Mouse (Mus musculus) heart, embryonic 13.5 days (tissue): ENCODE measurements around the gene Ank2. TPM values are rescaled to one million over a fixed set of nuclear protein-coding genes. Genes with fewer than 3 reads are reported as not detected.

Experiments
- ATAC-seq: fragments of 200-750 bp; cut with Nextera tagmentation; 2 replicates; pipeline ENCODE4 v1.8.0; 2017; ENCODE audit warnings: moderate TSS enrichment; ENCODE audit not compliant: insufficient number of reproducible peaks, low FRiP score, low TSS enrichment; ENCODE audit errors: extremely low read depth
- H3K27ac ChIP-seq: fragments of 300-500 bp; sonication (generic); replicated peaks from 2 replicates; pipeline ENCODE4 v1.5.1; 2015; ENCODE audit warnings: moderate library complexity, mild to moderate bottlenecking, inconsistent platforms
- H3K27me3 ChIP-seq: fragments of 300-500 bp; sonication (generic); replicated peaks from 2 replicates; pipeline ENCODE4 v1.6.1; 2015; ENCODE audit warnings: mild to moderate bottlenecking, inconsistent platforms
- H3K36me3 ChIP-seq: fragments of 300-500 bp; sonication (generic); 2 replicates; pipeline ENCODE4 v1.6.1; 2015; ENCODE audit warnings: mild to moderate bottlenecking, inconsistent platforms
- H3K4me1 ChIP-seq: fragments of 300-500 bp; sonication (generic); 2 replicates; pipeline ENCODE4 v1.6.1; 2015; ENCODE audit warnings: inconsistent platforms
- H3K4me2 ChIP-seq: fragments of 300-500 bp; sonication (generic); 2 replicates; pipeline ENCODE4 v1.6.1; 2015; ENCODE audit warnings: inconsistent platforms, mild to moderate bottlenecking, moderate library complexity
- H3K4me3 ChIP-seq: fragments of 300-500 bp; sonication (generic); 2 replicates; pipeline ENCODE4 v1.5.1; 2015; ENCODE audit warnings: moderate library complexity, mild to moderate bottlenecking, inconsistent platforms
- H3K9ac ChIP-seq: fragments of 300-500 bp; sonication (generic); 2 replicates; pipeline ENCODE4 v1.6.1; 2015; ENCODE audit warnings: inconsistent platforms, mild to moderate bottlenecking, moderate library complexity
- H3K9me3 ChIP-seq: fragments of 300-500 bp; sonication (generic); 2 replicates; pipeline ENCODE4 v1.6.1; 2016; ENCODE audit warnings: inconsistent platforms
- WGBS: fragments of 180-500 bp; shearing (Covaris S2); methylation state at CpG from one replicate; pipeline ENCODE4 v1.1.7; 2015; ENCODE audit warnings: mixed read lengths; 5-methylcytosine and 5-hydroxymethylcytosine counted together
- polyA plus RNA-seq: library from polyadenylated mRNA; unstranded; fragments of >200 nt; fragmentation: Nextera tagmentation; extraction: Ambion mirVana; gene quantifications from 2 replicates; pipeline ENCODE4 v1.2.1, GENCODE M21; 2015

Ank2 gene
- polyA plus RNA-seq, 1 experiment from 2014 or later, result 27.6 TPM

DNA sequence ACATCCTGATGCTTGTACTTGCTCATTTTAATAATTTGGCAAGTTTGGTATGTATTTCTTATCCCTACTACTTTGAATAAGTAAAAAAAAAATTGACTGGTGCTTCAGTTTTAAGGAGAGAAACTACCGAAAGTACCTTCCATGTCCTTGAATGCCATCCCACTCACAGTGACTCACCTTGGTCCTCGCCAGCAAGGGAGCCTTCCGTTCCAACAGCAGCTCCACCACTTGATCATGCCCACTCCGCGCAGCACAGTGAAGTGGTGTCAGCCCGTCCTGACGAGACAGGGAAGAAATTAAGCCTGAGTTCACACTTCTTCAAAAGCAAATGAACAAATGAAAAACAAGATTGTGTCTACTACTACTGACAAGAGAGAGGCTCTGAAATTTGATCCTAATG lies 460.6 kb downstream of the Ank2 start:
- Histone ChIP-seq H3K9me3 (no peaks in the 10 kb centered on the region), H3K4me3 (no peak overlapping the region), H3K27me3 (no peaks in the 10 kb centered on the region), H3K4me1 (0 out of 2 replicates have a peak, but pooled peaks cover 12% of the 10 kb centered on the region), H3K4me2 (no peak overlapping the region), H3K9ac (no peak overlapping the region), H3K27ac (no peak overlapping the region), H3K36me3 (no peaks in the 10 kb centered on the region)
- no peak for ATAC-seq
- WGBS, result 68% methylated on average over 7 of the region's 7 CpGs

DNA sequence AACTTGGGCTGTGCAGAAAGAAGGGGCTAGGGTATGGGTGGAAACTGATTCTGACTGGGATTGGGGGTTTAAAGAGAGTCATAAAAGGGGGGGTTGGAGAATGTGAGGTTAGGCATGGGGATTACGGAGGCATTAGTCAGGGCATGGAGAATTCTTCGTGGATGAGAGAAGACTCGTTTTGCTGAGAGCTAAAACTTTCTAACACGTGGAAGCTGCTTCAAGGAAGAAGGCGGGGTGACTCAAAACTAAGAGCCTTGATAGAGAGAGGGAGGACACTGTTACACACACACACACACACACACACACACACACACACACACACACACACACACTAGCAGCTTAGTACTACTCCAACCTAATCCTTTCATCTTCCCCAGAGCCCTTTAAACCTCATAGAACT lies 463.0 kb downstream of the Ank2 start:
- Histone ChIP-seq H3K4me2 (no peak overlapping the region), H3K4me1 (0 out of 2 replicates have a peak, but pooled peaks cover 12% of the 10 kb centered on the region), H3K27ac (no peak overlapping the region), H3K36me3 (peaks cover 10% of the 10 kb centered on the region), H3K9me3 (no peaks in the 10 kb centered on the region), H3K4me3 (no peak overlapping the region), H3K27me3 (no peaks in the 10 kb centered on the region), H3K9ac (no peak overlapping the region)
- WGBS, result 71% methylated on average over 5 of the region's 5 CpGs
- ATAC-seq, result no peak

DNA sequence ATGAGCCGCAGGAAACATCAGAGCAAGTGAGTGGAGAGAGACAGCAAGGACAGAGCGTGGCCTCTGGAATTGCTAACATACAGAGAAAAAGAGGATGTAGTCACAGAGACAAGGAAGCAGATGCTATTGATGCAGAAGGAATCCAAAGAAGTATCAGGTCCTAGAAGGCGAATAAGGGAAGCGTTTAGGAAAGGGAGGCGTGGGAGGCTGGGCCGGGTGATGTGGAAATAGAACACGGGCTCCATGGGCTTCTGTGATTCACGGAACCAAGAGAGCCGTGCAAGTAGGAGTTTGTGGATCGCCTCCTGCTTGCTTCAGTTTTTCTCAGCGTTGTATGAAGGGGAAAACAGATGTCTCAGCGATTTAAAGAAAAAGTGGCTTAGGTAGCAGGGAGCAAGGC lies 463.6 kb downstream of the Ank2 start:
- 82% methylated on average over 12 of the region's 12 CpGs for WGBS
- no peak overlapping the region for H3K9ac ChIP-seq
- ATAC-seq, result no peak
- no peak overlapping the region for H3K27ac ChIP-seq
- 0 out of 2 replicates have a peak, but pooled peaks cover 8% of the 10 kb centered on the region for H3K4me1 ChIP-seq
- H3K9me3 ChIP-seq, result no peaks in the 10 kb centered on the region
- H3K27me3 ChIP-seq, result no peaks in the 10 kb centered on the region
- no peak overlapping the region for H3K4me2 ChIP-seq
- H3K36me3 ChIP-seq, result peaks cover 14% of the 10 kb centered on the region
- H3K4me3 ChIP-seq, result no peak overlapping the region

DNA sequence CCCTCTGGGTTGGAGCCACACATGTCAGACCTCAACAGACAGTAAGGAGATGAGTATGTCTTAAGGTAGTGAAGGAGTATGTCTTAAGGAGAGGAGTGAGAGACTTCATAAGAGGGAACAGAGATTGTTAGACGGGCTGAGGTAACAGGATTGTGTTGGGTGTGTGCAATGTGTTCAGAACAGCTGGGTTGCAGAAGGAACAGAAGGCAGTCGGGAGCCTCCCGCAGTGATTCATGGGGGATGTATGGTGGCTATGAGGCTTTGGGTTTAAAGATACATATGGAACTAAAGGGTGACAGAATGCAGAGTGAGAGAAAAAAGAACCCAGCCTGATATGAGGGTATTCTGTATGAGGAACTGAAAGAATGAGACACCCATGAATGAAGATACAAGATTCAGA lies 464.2 kb downstream of the Ank2 start:
- H3K27ac ChIP-seq, result no peak overlapping the region
- WGBS, result 85% methylated on average over 3 of the region's 3 CpGs
- peaks cover 14% of the 10 kb centered on the region for H3K36me3 ChIP-seq
- no peaks in the 10 kb centered on the region for H3K9me3 ChIP-seq
- H3K4me1 ChIP-seq, result 0 out of 2 replicates have a peak, but pooled peaks cover 2% of the 10 kb centered on the region
- no peaks in the 10 kb centered on the region for H3K27me3 ChIP-seq
- H3K9ac ChIP-seq, result no peak overlapping the region
- no peak for ATAC-seq
- no peak overlapping the region for H3K4me3 ChIP-seq
- no peak overlapping the region for H3K4me2 ChIP-seq

DNA sequence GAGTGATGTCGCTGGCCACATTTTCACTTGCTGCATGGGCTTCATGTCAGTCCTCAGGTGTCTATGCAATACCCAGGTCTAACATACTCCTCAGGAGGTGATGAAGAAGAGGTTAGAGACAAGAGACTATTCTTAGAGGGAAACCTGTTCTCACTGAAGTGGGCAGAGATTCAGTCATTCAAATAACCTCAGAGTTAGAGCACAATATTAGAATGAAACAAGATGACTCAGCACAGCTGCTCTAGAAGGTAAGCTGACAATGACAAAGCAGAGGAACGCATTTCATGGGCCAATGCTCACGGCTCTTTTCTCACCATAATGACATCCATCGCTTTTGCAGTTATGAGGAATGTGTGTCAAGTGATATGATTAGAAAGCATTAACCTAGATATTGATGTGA lies 475.2 kb downstream of the Ank2 start:
- Histone ChIP-seq H3K4me3 (no peak overlapping the region), H3K9me3 (no peaks in the 10 kb centered on the region), H3K36me3 (peaks cover 14% of the 10 kb centered on the region; the same call in 1 of the 2 replicates), H3K4me1 (no peaks in the 10 kb centered on the region), H3K27ac (no peak overlapping the region), H3K4me2 (no peak overlapping the region), H3K9ac (no peak overlapping the region), H3K27me3 (no peaks in the 10 kb centered on the region)
- 87% methylated on average over 4 of the region's 4 CpGs for WGBS
- no peak for ATAC-seq

DNA sequence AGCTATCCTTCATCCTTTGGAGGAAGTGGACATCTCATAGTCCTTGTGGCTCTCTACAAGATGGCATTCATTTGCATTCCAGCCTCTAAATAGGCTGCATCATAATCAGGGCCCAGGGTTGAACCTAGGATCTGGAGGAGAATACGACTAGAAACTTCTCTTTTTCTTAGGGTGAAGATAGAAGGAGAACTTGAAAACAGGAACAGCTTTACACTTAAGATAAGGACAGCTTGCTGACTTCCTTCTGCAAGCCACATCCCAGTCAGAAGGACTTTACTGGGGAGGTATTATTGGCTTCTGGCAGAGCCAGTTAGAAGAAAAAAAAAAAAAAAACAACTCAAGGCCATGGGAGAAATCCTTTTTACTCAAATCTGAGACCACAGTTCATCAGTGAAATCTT lies 479.0 kb downstream of the Ank2 start:
- WGBS, result 34% methylated on average over 1 of the region's 1 CpGs
- Histone ChIP-seq H3K27me3 (no peaks in the 10 kb centered on the region), H3K4me2 (no peak overlapping the region), H3K27ac (no peak overlapping the region), H3K36me3 (peaks cover 23% of the 10 kb centered on the region), H3K9me3 (no peaks in the 10 kb centered on the region), H3K4me3 (no peak overlapping the region), H3K4me1 (no peaks in the 10 kb centered on the region), H3K9ac (no peak overlapping the region)
- no peak for ATAC-seq

DNA sequence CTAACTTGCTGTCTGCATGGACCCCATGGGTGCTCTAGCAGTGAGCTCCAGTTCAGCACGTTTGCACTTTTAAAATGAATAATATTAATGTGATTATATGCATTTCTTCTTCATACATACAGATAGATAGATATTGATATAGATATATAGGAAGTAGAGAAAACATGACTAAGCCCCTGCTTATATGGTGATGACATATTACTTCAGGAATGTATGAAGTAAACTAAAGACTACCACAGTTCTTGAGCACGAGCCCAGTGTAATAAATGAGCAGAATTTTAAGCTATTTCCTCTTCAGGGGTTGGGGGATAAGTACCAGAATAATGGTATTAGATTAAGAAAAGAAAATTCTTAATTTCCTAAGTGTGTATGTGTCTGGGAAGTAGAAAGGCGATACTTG lies 479.4 kb downstream of the Ank2 start:
- Histone ChIP-seq H3K9ac (no peak overlapping the region), H3K36me3 (peaks cover 27% of the 10 kb centered on the region), H3K27ac (no peak overlapping the region), H3K27me3 (no peaks in the 10 kb centered on the region), H3K4me3 (no peak overlapping the region), H3K4me2 (no peak overlapping the region), H3K4me1 (no peaks in the 10 kb centered on the region), H3K9me3 (no peaks in the 10 kb centered on the region)
- ATAC-seq, result no peak
- WGBS, result 57% methylated on average over 3 of the region's 3 CpGs

DNA sequence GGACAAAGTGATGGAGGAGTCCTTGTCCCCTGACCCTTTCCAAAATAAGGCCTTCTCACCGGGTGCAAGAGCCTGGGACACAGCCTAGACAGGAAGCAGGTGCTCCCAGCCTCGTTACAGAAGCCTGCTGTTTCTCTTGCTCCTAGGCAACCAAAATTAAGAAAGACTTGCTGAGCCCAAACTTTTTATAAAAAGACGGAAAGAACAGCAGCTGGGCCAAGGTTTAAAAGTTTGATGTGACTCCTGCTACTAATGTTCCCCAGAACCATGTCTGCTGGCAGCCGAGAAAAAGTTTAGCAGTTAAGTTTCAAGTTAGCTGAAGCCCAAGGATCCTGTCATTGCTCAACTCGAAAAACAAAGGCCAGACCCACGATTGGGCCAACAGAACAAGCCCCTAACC lies 480.0 kb downstream of the Ank2 start:
- Histone ChIP-seq H3K9me3 (no peaks in the 10 kb centered on the region), H3K9ac (no peak overlapping the region), H3K36me3 (peaks cover 31% of the 10 kb centered on the region), H3K4me2 (no peak overlapping the region), H3K27ac (no peak overlapping the region), H3K4me1 (peaks cover 6% of the 10 kb centered on the region), H3K27me3 (no peaks in the 10 kb centered on the region), H3K4me3 (no peak overlapping the region)
- no peak for ATAC-seq
- 53% methylated on average over 6 of the region's 6 CpGs for WGBS

DNA sequence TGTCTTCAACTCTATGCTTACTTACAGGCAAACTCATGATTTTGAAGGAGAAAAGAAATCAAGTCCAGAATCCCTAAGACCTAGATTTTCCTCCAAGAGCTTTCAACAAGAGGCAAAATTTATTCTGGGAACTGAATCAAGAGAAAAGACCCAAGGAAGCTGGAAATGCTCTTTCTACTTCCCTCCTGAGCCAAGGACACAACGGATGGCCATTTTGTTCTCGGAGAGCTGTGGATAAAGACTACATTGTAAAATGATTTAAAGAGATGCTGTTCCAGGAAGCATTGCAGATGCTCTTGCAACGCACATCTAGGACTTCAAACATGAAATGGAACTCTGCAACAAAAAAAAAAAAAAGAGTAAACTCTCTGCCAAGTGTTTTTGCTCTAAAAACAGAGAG lies 481.6 kb downstream of the Ank2 start:
- Histone ChIP-seq H3K27ac (no peak overlapping the region), H3K27me3 (no peaks in the 10 kb centered on the region), H3K36me3 (peaks cover 23% of the 10 kb centered on the region), H3K4me1 (peaks cover 10% of the 10 kb centered on the region), H3K9ac (no peak overlapping the region), H3K4me3 (no peak overlapping the region), H3K9me3 (no peaks in the 10 kb centered on the region), H3K4me2 (no peak overlapping the region)
- 74% methylated on average over 3 of the region's 3 CpGs for WGBS
- ATAC-seq, result no peak

DNA sequence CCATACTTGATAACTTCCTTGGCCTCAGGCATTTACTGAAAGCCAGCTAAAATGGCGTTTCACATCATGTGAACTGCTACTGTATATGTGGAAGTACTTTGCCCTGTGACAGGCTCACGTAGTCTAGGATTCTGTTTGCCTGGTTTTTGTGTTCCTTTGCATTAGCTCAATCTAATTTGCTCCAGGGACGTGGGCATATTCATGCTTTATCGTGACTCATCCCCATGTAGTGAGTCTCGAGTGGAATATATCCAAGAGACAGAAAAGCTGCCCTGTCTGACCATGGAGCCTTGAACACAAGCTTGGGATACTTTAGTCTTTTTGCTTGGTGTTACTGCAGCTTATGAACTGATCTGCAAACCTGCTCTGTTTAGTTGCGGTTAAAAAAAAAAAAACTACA lies 483.6 kb downstream of the Ank2 start:
- Histone ChIP-seq H3K36me3 (peaks cover 22% of the 10 kb centered on the region), H3K9ac (no peak overlapping the region), H3K27me3 (no peaks in the 10 kb centered on the region), H3K4me1 (peaks cover 10% of the 10 kb centered on the region), H3K9me3 (no peaks in the 10 kb centered on the region), H3K4me2 (no peak overlapping the region), H3K4me3 (no peak overlapping the region), H3K27ac (no peak overlapping the region)
- 82% methylated on average over 6 of the region's 6 CpGs for WGBS
- ATAC-seq, result no peak

DNA sequence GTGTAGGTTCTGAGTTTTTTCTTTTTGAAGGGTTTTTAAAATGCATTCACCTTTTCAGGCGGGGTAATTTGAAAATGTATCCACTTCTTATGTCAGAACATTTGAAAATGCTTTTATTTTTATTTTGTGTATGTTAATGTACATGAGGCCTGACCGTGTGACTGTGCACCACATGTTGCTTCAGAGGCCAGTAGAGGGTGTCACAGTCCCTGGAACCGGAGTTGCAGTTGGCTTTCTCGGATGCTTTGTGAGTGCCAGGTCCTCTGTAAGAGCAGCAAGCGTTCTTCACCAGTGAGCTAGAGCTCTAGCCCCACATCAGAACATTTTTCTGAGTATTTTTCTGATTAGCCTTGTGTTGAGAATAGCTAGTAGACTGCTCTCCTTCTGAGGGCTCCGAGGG lies 484.0 kb downstream of the Ank2 start:
- H3K4me3 ChIP-seq, result no peak overlapping the region
- 75% methylated on average over 6 of the region's 6 CpGs for WGBS
- no peaks in the 10 kb centered on the region for H3K27me3 ChIP-seq
- peaks cover 10% of the 10 kb centered on the region for H3K4me1 ChIP-seq
- H3K9ac ChIP-seq, result no peak overlapping the region
- no peaks in the 10 kb centered on the region for H3K9me3 ChIP-seq
- peaks cover 26% of the 10 kb centered on the region for H3K36me3 ChIP-seq
- no peak for ATAC-seq
- H3K4me2 ChIP-seq, result no peak overlapping the region
- no peak overlapping the region for H3K27ac ChIP-seq

DNA sequence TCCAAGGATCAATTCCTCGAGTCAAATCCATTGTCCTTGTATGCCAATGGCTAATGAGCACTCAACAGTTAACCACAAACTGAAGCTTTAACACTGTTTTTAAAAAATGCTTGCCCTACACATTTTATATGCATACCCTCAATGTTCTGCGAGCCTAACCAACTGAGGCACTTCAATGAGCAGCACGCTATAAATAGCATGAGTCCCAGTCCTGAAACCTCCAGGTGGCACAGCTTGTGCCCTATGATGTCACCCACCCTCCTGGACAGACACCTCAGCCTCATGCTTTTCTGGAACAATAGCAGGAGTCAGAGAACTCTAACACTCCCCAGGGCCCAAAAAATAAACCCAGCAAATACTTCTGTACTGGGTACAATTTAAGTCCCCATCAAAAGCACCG lies 485.2 kb downstream of the Ank2 start:
- Histone ChIP-seq H3K9ac (no peak overlapping the region), H3K27ac (no peak overlapping the region), H3K4me2 (no peak overlapping the region), H3K4me3 (no peak overlapping the region), H3K27me3 (no peaks in the 10 kb centered on the region), H3K36me3 (peaks cover 33% of the 10 kb centered on the region), H3K9me3 (no peaks in the 10 kb centered on the region), H3K4me1 (peaks cover 10% of the 10 kb centered on the region)
- WGBS, result 62% methylated on average over 4 of the region's 4 CpGs
- ATAC-seq, result no peak
